Mouse (Mus musculus): ENCODE results near the gene Aars2.

The Aars2 gene

DNA sequence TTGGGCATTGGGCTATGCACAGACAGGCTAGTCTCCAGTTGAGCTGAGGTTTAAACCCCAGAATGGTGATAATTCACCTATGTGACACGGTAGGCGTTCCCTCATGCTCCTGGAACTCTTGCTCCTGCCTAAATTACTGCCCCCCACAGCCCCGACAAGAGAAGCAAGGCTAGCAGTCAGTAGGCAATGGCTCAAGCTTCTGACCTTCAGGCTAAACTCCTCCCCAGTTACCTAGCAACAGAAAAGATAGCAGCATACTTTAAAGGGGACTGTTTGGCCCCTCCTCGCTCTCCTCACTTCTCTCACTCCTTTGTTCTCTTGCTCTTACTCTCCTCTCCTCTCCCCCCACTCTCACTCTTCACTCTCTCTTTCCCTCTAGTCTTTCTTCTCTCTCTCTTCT is 5.7 kb upstream of the Aars2 start:
- no peak for DNase-seq (ENCODE audit: low spot score in 2 of 2)

GRCm38 (mm10) chr17:45502324-45502723 is 4.3 kb upstream of the Aars2 start:
- no peak for DNase-seq (ENCODE audit: low spot score in 2 of 2)

DNA sequence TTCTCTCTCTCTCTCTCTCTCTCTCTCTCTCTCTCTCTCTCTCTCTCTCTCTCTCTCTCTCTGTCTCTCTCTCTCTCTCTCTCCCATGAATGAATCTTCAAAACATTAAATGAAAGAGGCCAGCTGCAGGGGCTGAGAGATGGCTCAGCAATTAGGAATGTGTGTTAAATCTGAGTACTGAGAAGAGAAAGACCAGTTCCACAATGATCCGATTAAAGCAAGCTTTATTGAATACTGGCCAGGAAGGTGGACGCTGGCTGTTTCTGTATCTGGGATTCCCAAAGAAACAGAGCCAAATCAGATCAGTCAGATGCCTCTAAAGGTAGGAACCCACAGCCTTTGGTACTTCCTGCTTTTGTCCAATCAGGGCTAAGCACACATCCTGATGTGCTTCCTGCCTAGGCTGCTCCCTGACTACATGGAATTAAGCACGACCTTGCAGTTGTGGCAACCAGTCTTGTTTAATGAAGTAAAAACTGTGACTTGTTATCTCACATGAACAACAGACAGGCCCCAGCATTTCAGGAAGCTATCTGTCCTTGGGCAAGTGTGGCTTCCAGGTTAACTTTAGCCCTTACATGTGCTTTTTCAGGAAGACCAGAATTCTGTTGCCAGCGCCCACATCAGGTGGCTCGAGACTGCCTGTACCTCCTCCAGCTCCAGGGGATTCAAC is 3.2 kb upstream of the Aars2 start:
- DNase-seq (ENCODE audit: low spot score in 2 of 2) = no peak

- DNase-seq (ENCODE audit: low spot score in 2 of 2) = no peak
These were observed 638 bp upstream of the Aars2 start for GRCm38 (mm10) chr17:45505941-45506465.

DNA sequence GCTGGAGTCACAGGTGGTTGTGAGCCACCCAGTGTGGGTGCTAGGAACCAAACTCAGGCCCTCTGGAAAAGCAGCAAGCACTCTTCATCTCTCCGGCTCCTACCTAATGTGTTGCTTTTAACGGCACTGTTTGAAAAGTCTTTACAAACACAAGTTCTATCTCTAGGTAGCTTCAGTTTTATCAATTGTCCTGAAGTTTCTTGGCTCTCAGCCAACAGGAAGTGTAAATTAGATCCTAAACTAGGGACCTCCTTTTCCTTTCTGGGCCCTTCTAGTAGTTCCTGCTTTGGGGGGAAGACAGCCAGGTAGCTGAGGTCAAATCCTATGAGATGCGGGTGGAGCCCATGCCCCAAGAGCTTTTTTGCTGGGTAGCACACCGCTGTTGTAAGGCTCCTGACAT is 4.2 kb downstream of the Aars2 start:
- no peak for DNase-seq (ENCODE audit: low spot score in 2 of 2)

DNA sequence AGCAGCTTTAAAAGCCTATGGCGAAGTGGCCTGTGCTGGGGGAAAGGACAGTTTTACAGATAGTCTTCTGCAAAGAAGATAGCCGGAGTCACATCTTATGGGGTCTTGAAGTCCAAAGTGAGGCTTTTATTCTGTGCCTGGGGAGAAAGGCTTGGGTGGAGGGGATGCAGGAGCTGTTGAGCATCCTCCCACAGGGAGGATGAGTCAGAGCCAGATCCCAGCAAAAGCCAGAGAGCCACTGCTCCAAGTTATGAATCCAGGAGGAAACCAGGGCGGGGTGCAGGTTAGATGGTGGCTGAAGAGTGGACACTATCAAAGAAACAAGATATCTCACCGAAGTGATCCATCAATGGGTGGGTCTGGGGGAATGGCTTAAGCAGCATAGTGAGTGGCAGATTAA is 5.1 kb downstream of the Aars2 start:
- DNase-seq (ENCODE audit: low spot score in 2 of 2) = no peak

GRCm38 (mm10) chr17:45515204-45515726 is 8.6 kb downstream of the Aars2 start:
- no peak for DNase-seq (ENCODE audit: low spot score in 2 of 2)

GRCm38 (mm10) chr17:45515806-45516205 is 9.2 kb downstream of the Aars2 start:
- DNase-seq (ENCODE audit: low spot score in 2 of 2) = no peak

GRCm38 (mm10) chr17:45516488-45516887 is 9.8 kb downstream of the Aars2 start:
- DNase-seq (ENCODE audit: low spot score in 2 of 2) = peak; percentile 80 to 92

- DNase-seq (ENCODE audit: low spot score in 2 of 2) = no peak
These were observed 10.5 kb downstream of the Aars2 start for GRCm38 (mm10) chr17:45517135-45517534.

DNA sequence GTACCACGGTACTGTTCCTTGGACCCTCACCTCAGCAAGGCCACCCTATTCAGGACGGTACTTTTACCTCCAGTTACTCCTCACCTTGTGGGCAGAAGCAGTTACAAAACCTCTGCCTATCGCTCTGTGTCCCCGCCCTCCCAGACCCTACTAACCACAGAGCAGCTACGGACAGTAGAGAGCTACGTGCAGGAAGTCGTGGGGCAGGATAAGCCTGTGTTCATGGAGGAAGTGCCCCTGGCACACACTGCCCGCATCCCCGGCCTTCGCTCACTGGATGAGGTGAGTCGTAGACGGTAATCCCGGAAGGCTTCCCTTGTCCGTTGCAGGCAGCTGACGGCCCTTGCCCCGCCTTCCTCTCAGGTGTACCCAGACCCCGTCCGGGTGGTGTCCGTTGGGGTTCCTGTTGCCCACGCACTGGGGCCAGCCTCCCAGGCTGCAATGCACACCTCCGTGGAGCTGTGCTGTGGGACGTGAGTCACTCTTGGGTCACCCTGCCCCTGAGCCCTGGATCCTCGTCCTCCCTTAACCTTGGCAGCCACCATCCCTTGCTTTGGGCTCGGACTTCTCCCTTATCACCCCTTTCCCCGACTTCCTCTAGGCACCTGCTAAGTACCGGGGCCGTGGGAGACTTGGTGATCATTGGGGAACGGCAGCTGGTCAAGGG is 11.0 kb downstream of the Aars2 start:
- DNase-seq (ENCODE audit: low spot score in 2 of 2) = no peak

- no peak for DNase-seq (ENCODE audit: low spot score in 2 of 2)
These were observed 12.3 kb downstream of the Aars2 start for GRCm38 (mm10) chr17:45518766-45519475.

- no peak for DNase-seq (ENCODE audit: low spot score in 2 of 2)
These were observed 13.5 kb downstream of the Aars2 start for GRCm38 (mm10) chr17:45520136-45520535.

GRCm38 (mm10) chr17:45523263-45523662 is 16.6 kb downstream of the Aars2 start, which contains the start of gene Tcte1:
Gene Tcte1, plus strand, starts transcription at chr17:45523434.
- no peak for DNase-seq (ENCODE audit: low spot score in 2 of 2)

DNA sequence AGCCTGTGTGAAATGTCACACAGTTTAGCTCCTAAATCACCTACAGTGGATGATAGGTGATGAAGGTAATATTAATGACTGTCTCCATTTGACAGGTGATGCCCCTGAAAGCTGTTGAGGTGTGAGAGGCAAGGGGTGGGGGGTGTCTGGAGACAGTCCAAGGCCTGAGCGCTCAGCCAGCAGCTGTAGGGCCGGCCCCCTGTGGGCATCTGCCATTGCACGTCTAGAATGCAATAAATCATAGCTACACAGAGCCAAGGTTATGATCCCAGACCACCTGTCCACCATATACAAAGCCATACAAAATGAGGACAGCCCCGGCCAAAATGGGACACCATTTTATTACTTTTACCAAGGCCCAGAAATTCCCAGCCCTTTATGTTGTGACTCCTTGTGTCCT is 18.3 kb downstream of the Aars2 start:
- DNase-seq (ENCODE audit: low spot score in 2 of 2) = no peak

GRCm38 (mm10) chr17:45526571-45526970 is 19.9 kb downstream of the Aars2 start:
- no peak for DNase-seq (ENCODE audit: low spot score in 2 of 2)

- peak; percentile 50 to 61 for DNase-seq (ENCODE audit: low spot score in 2 of 2)
These were observed 23.7 kb downstream of the Aars2 start for GRCm38 (mm10) chr17:45530346-45530782.

DNA sequence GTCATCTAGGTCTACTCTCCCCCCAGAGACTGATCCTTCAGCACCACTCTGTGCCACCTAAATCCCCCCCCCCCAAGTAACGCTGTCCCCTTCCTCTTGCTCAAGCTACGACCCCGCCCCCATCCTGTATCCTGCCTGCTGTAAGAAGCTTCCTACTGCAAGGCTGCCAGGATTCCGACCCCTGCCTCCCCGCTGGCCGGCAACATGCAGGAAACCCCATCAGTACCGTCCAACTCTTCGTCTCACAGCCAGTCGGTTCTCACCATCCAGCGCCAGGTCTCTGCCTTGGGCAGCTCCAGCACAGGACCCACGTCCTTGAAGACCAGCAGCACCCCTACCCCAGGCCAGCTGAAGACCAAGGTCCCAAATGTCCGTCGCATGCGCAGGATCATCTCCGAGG is 26.3 kb downstream of the Aars2 start:
- DNase-seq (ENCODE audit: low spot score in 2 of 2) = no peak

DNA sequence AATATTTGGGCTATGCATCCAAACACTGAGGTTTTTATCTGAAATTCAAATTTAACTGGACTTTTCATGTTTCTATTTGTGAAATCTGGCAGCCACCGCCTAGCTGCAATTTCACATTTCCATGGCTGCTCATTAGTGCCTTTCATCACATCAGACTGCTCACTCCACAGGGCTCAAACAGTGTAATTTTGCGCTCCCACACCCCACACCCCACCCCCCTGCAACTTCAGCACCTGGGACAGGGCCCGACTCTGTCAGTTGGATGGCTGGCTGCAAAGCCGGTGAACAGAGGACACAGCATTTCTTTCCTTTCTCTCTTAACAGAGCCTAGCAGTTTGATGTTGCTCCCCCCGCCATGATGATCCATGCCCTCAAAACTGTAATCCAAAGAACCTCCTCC is 29.6 kb downstream of the Aars2 start:
- DNase-seq (ENCODE audit: low spot score in 2 of 2) = no peak

DNA sequence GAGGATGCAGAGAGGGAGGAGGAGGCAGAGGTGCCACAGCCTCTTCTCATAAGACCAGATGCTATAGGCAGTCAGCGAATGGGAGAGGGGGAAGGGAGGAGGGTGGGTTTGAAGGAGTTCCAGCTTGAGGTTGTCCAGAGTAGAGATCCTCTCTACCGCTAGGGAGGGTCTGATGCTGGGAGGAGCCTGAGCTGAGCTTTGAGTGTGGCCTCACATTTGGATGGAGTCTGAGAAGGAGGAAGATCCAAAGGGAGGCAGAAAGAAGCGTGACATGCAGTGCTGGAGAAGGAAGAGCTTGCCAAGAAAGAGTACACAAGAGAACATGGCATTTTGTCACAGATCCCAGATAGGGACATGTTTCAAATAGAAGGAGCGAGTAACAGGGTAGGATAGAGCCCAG is 31.8 kb downstream of the Aars2 start:
- DNase-seq (ENCODE audit: low spot score in 2 of 2) = no peak

- DNase-seq (ENCODE audit: low spot score in 2 of 2) = no peak
These were observed 33.0 kb downstream of the Aars2 start for GRCm38 (mm10) chr17:45539664-45540063.

DNA sequence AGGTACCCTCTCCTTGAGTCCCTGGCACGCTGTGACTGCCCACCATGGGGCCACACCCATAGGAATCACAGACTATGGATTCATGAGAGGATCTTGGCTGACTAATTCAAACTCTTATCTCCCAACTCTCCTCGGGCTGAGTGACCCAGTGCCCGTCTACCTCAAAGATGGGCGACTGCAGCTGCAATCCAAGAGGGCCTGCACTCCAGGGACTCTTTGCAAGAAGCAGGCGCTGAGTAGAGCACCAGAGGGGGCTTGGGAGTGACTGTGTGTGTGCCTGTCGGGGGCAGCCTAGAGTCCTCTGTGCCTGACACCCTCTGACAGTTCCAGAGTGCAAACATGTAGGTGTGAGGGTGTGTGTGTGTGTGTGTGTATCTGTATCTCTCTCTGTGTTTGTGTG is 35.5 kb downstream of the Aars2 start:
- no peak for DNase-seq (ENCODE audit: low spot score in 2 of 2)

Measured in frontal cortex, postnatal 25 days (tissue).